Mouse (Mus musculus) kidney, embryonic 14.5 days (tissue): ENCODE results near the gene Pcbp2. TPM values are rescaled to one million over a fixed set of nuclear protein-coding genes. Genes with fewer than 3 reads are reported as not detected.

Experiments
- ATAC-seq: fragments of 200-750 bp; cut with Nextera tagmentation; 2 replicates; pipeline ENCODE4 v1.8.0; 2017; ENCODE audit warnings: moderate number of reproducible peaks, mild to moderate bottlenecking, moderate TSS enrichment, moderate library complexity; ENCODE audit not compliant: low FRiP score, low TSS enrichment
- H3K27ac ChIP-seq: fragments of 300-500 bp; sonication (generic); 2 replicates; pipeline ENCODE4 v1.5.1; 2014; ENCODE audit warnings: low read depth, mild to moderate bottlenecking, low read length, moderate library complexity, mixed read lengths
- H3K27me3 ChIP-seq: fragments of 300-500 bp; sonication (generic); 2 replicates; pipeline ENCODE4 v1.6.1; 2014; ENCODE audit warnings: mild to moderate bottlenecking, low read length; ENCODE audit not compliant: control insufficient read depth, insufficient read depth
- H3K36me3 ChIP-seq: fragments of 300-500 bp; sonication (generic); 2 replicates; pipeline ENCODE4 v1.6.1; 2014; ENCODE audit warnings: low read length, mixed read lengths; ENCODE audit not compliant: control insufficient read depth, insufficient read depth
- H3K4me1 ChIP-seq: fragments of 300-500 bp; sonication (generic); 2 replicates; pipeline ENCODE4 v1.6.1; 2014; ENCODE audit warnings: low read length, mixed read lengths; ENCODE audit not compliant: control insufficient read depth, insufficient read depth
- H3K4me2 ChIP-seq: fragments of 300-500 bp; sonication (generic); replicated peaks from 2 replicates; pipeline ENCODE4 v1.6.1; 2014; ENCODE audit warnings: low read depth, mild to moderate bottlenecking, low read length
- H3K4me3 ChIP-seq: fragments of 300-500 bp; sonication (generic); 2 replicates; pipeline ENCODE4 v1.5.1; 2014; ENCODE audit warnings: mild to moderate bottlenecking, low read length
- H3K9ac ChIP-seq: fragments of 300-500 bp; sonication (generic); 2 replicates; pipeline ENCODE4 v1.6.1; 2014; ENCODE audit warnings: low read depth, mild to moderate bottlenecking, low read length, moderate library complexity
- H3K9me3 ChIP-seq: fragments of 300-500 bp; sonication (generic); 2 replicates; pipeline ENCODE4 v1.6.1; 2016; ENCODE audit warnings: low read length; ENCODE audit not compliant: control insufficient read depth
- WGBS: fragments of 180-500 bp; shearing (Covaris S2); extraction: QIAGEN DNeasy Blood & Tissue Kit; methylation state at CpG from one replicate; pipeline ENCODE4 v1.1.7; 2014; 5-methylcytosine and 5-hydroxymethylcytosine counted together
- polyA plus RNA-seq: library from polyadenylated mRNA; unstranded; fragments of >200 nt; fragmentation: Nextera tagmentation; extraction: Ambion mirVana; gene quantifications from 2 replicates; pipeline ENCODE4 v1.2.1, GENCODE M21; 2014

The Pcbp2 gene
- polyA plus RNA-seq, 1 experiment from 2014 or later: 305 TPM

DNA sequence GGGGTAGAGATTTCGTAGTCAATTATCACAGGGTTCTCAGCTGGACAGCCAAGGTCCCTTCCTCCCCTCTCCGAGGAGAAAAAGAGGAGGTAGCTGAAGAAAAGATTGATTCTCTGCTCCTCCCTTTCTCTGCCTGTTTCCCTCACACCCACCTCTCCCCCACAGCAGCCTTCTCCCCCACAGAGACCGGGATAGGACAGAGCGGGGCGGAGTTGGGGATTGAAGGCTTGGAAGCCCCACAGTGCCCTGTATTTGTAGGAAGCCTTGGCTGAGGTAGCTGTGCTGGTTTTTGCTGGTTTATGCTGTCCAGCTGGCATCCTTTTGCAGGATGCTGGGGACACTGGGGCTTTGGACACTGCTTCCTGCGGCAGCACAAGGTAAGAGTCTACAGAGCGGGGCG is 25.2 kb upstream of the Pcbp2 start, which contains the start of gene Amhr2:
TSS of gene Amhr2 (plus strand) at position 222 of the 400 bp plus-strand sequence.
- Histone ChIP-seq H3K27ac (no peak within 1 kb of the TSS), H3K9me3 (no peaks in the 10 kb centered on the region), H3K4me3 (no peak within 1 kb of the TSS), H3K36me3 (no peaks in the 10 kb centered on the region), H3K27me3 (no peaks in the 10 kb centered on the region), H3K4me2 (no peak within 1 kb of the TSS), H3K9ac (no peak within 1 kb of the TSS), H3K4me1 (no peaks in the 10 kb centered on the region)
- no peak for ATAC-seq
- WGBS: 61% methylated on average over 8 of the region's 8 CpGs

DNA sequence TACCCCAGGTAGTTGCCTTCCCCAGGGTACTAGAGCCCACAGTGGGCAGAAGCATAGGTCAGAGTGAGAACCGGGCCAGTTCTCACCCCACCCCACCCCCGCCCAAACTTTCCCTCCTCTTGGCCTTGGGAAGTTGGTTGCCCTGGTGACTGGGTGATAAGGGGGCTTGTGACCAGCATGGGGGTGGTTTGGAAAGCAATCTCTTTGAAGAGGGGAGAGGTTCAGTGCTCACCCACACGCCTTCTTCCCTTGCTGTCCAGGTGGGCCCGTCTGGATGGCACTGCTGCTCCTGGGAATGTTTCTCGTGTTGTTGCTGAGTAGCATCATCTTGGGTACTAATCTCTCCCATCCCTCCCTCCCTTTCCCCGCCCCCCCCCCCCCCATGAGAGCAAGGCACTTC is 23.9 kb upstream of the Pcbp2 start:
- H3K27me3 ChIP-seq: no peaks in the 10 kb centered on the region
- no peaks in the 10 kb centered on the region for H3K4me1 ChIP-seq
- no peak overlapping the region for H3K9ac ChIP-seq
- no peak overlapping the region for H3K4me3 ChIP-seq
- no peak overlapping the region for H3K4me2 ChIP-seq
- H3K27ac ChIP-seq: no peak overlapping the region
- WGBS: 41% methylated on average over 5 of the region's 6 CpGs
- ATAC-seq: no peak
- H3K9me3 ChIP-seq: no peaks in the 10 kb centered on the region
- H3K36me3 ChIP-seq: no peaks in the 10 kb centered on the region

DNA sequence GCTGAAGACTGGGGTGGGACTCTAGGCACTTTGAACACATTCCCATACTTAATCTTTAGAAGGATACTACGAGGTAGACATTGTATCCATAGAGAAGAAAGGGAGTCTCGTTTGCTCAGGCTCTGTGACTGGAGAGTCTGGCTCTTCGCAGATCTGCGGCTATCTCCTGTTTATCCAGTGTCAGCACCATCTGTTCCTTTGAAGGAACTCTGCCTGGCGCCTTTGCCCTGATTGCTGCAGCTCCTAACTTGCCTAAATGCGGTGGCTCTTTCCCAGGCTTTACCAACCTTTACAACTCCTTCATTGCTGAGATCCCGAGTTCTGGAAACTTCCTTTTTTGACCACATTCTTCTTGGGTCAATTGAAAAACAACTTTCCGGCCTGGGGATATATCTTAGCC is 21.0 kb upstream of the Pcbp2 start:
- Histone ChIP-seq H3K4me2 (no peak overlapping the region), H3K9ac (no peak overlapping the region), H3K27ac (no peak overlapping the region), H3K27me3 (no peaks in the 10 kb centered on the region), H3K4me3 (no peak overlapping the region), H3K9me3 (no peaks in the 10 kb centered on the region), H3K36me3 (no peaks in the 10 kb centered on the region), H3K4me1 (no peaks in the 10 kb centered on the region)
- WGBS: 37% methylated on average over 8 of the region's 8 CpGs
- ATAC-seq: no peak

DNA sequence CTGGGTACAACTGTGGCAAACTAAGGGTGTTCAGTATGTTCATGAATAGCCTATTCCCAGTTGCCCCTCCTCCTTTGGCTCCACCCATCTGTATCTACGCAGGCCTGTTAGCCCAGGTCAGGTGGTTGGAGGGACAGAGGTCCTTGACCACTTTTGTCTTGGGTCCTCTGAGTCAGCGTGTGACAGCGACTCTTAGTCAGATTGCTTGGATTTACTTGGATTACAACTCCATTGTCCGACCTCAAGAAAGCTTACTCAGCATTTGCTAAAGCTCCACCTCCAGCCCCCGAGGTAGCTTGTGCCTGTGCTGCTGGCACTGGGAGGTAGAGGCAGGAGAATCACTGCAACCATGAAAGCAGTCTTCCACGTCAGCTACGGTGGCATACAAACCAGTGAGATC is 19.4 kb upstream of the Pcbp2 start:
- H3K27ac ChIP-seq: no peak overlapping the region
- H3K9ac ChIP-seq: no peak overlapping the region
- H3K36me3 ChIP-seq: no peaks in the 10 kb centered on the region
- no peak for ATAC-seq
- H3K4me2 ChIP-seq: no peak overlapping the region
- H3K9me3 ChIP-seq: no peaks in the 10 kb centered on the region
- no peaks in the 10 kb centered on the region for H3K4me1 ChIP-seq
- H3K27me3 ChIP-seq: no peaks in the 10 kb centered on the region
- no peak overlapping the region for H3K4me3 ChIP-seq
- 38% methylated on average over 7 of the region's 7 CpGs for WGBS

DNA sequence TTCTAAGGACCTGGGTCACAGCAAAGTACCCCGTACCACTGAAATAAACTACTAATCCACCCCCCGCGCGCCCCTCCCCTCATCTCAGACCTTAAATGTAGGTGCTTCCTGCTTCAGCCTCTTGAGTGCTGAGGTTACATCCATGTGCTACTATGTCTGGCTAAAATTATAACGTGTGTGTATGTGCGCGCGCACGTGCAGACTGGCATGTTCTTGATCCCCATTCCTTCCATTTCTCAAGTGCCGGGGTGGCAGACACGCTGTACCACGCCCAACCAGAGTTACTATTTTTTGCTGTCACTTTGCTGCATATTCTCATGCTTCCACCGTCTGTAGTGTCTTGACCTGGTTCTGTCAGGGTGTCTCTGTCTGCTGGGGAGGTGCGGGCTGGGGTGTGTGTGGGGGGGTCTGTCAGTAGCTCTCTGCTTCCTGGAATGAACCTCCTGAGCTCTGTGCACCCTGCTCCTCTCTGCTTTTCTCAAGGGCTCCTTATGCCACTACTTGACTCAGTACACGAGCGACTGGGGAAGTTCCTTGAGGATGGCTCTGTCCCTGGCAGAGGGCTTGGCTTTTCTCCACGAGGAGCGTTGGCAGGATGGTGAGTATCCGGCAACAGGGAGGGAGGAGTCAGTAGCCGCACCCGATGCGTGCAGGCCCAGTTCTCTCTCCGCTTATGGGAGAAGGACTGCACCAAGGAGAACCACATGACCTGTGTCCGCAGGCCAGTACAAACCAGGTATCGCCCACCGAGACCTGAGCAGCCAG is 18.5 kb upstream of the Pcbp2 start:
- H3K27me3 ChIP-seq: no peaks in the 10 kb centered on the region
- 82% methylated on average over 26 of the region's 26 CpGs for WGBS
- ATAC-seq: no peak

DNA sequence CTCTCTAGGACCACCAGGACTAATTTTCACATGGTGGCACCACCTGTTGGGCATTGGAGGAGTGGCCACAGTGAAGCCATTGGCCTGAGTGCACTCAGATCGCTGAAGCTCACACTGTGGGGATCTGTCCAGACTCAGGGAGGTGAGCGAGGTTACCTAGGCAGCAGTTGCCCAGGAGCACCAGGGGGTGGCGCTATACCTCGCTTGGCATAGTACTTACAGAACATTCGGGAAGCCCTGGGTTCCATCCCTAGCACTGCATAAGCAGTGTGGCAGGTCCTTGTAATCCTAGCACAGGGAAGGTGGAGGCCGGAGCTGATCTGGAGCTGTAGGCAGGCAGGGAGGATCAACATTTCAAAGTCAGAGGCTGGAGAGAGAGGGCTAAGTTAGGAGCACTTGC is 14.3 kb upstream of the Pcbp2 start:
- WGBS: 34% methylated on average over 6 of the region's 6 CpGs
- Histone ChIP-seq H3K36me3 (no peaks in the 10 kb centered on the region), H3K9ac (no peak overlapping the region), H3K27me3 (no peaks in the 10 kb centered on the region), H3K4me3 (no peak overlapping the region), H3K4me1 (peaks cover 9% of the 10 kb centered on the region), H3K4me2 (no peak overlapping the region), H3K9me3 (no peaks in the 10 kb centered on the region), H3K27ac (no peak overlapping the region)
- ATAC-seq: no peak

More for the DNA sequence above, 18.5 kb upstream of the Pcbp2 start:
- no peak overlapping the region for H3K9ac ChIP-seq
- no peak overlapping the region for H3K4me2 ChIP-seq
- no peaks in the 10 kb centered on the region for H3K4me1 ChIP-seq
- no peak overlapping the region for H3K4me3 ChIP-seq
- no peak overlapping the region for H3K27ac ChIP-seq
- H3K36me3 ChIP-seq: no peaks in the 10 kb centered on the region
- H3K9me3 ChIP-seq: no peaks in the 10 kb centered on the region

DNA sequence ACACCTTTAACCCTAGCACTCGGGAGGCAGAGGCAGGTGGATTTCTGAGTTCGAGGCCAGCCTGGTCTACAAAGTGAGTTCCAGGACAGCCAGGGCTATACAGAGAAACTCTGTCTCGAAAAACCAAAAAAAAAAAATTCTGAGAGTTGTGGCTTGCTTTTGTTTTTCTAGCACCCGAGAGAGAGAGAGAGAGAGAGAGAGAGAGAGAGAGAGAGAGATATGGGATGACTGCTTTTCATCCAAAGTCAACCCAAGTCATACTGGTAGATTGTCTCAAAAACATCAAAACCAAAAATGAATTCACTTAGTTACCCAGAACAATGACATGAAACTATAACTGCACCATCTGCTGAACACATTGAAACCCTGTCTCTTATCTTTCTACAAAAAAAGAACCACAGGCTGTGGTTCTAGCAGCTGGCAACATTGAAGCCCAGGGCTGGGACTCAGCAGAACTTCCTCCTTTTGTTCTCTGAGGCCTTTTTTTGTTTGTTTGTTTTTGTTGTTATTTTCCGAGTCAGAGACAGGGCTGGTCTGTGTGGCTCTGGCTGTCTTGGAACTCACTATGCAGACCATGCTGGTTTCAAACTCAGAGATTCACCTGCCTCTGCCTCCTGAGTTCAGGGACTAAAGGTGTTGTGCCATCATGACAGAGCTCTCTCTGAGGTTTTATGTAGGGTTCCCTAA is 12.1 kb upstream of the Pcbp2 start:
- H3K4me1 ChIP-seq: peaks cover 9% of the 10 kb centered on the region
- H3K9me3 ChIP-seq: no peaks in the 10 kb centered on the region
- H3K36me3 ChIP-seq: 0 out of 2 replicates have a peak, but pooled peaks cover 3% of the 10 kb centered on the region
- no peaks in the 10 kb centered on the region for H3K27me3 ChIP-seq
- WGBS: 86% methylated on average over 5 of the region's 5 CpGs
- H3K4me2 ChIP-seq: peak overlapping the region; percentile 55
- ATAC-seq: no peak
- H3K27ac ChIP-seq: no peak overlapping the region
- H3K4me3 ChIP-seq: peak overlapping the region; percentile 46
- H3K9ac ChIP-seq: no peak overlapping the region

DNA sequence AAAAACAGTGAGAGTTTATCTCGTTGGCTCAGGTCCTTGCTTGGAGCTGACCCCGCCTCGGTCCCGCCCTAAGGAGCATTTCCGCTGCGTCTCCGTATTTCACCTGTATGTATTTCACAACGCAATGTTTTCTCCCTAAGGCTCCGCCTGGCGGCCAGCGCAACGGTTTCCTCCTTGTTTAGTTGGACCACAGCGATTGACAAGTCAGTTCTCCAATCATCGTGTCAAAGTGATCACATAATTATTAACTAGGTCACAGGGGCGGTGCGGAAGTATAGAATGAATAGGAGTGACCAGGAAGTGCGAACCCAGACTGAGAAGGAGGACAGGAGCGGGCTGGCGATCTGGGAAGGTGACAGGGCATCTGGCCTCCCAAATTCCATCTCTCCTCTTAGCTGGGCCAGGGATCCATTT is 11.4 kb upstream of the Pcbp2 start, which contains the start of gene Prr13:
TSS of gene Prr13 (plus strand) at position 125 of the 414 bp plus-strand sequence.
- H3K4me2 ChIP-seq: peak within 1 kb of the TSS; percentile 55
- H3K4me3 ChIP-seq: peak within 1 kb of the TSS; percentile 46
- no peaks in the 10 kb centered on the region for H3K9me3 ChIP-seq
- no peak within 1 kb of the TSS for H3K27ac ChIP-seq
- H3K27me3 ChIP-seq: no peaks in the 10 kb centered on the region
- H3K9ac ChIP-seq: peak within 1 kb of the TSS; percentile 49
- H3K4me1 ChIP-seq: peaks cover 9% of the 10 kb centered on the region
- ATAC-seq: peak; percentile 82
- 0 out of 2 replicates have a peak, but pooled peaks cover 3% of the 10 kb centered on the region for H3K36me3 ChIP-seq
- 1% methylated on average over 19 of the region's 19 CpGs for WGBS

DNA sequence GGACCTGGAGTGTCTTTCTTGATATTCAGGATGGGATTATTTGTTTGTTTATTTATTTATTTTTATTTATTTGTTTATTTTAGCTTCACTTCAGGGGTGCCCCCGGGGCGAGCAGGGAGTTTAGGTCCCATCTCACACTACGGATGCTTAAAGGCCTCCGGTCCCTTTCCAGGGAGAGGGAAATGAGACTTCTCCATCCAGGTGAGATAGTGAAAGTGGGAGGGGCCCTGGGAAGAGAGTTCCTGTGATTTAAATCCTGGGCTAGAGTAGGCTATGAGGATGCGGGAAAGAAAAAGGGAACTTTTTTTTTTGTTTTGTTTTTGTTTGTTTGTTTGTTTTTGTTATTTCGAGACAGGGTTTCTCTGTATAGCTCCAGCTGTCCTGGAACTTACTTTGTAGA is 11.0 kb upstream of the Pcbp2 start:
- Histone ChIP-seq H3K27me3 (no peaks in the 10 kb centered on the region), H3K9me3 (no peaks in the 10 kb centered on the region), H3K4me1 (peaks cover 9% of the 10 kb centered on the region), H3K4me2 (peak overlapping the region; percentile 55), H3K4me3 (peak overlapping the region; percentile 46), H3K9ac (peak overlapping the region; percentile 49), H3K27ac (no peak overlapping the region), H3K36me3 (0 out of 2 replicates have a peak, but pooled peaks cover 3% of the 10 kb centered on the region)
- 31% methylated on average over 6 of the region's 6 CpGs for WGBS
- no peak for ATAC-seq
